Mouse (Mus musculus) urinary bladder, adult 18-20 months (tissue): ENCODE results near the gene Irak2.
"Not testable (repeated sequence)": the region's sequence is repeated elsewhere in the genome, so short reads cannot be mapped to it uniquely, and the experiment has no call there.

Experiments
- DNase-seq, 2 experiments: peaks; one replicate each; pipeline ENCODE4 v3.0.0; 2022; ENCODE audit warnings: low spot score in 2 of 2, mixed read lengths in 2 of 2

Irak2 gene

GRCm38 (mm10) chr6:113667611-113668122 is 29.4 kb downstream of the Irak2 start:
- no peak for DNase-seq

- DNase-seq: no peak
Measured at GRCm38 (mm10) chr6:113668287-113669154, 30.3 kb downstream of the Irak2 start.

GRCm38 (mm10) chr6:113669821-113670220 is 31.6 kb downstream of the Irak2 start:
- no peak for DNase-seq

GRCm38 (mm10) chr6:113672029-113672428 is 33.8 kb downstream of the Irak2 start:
- not testable (repeated sequence) for DNase-seq

- DNase-seq: no peak
Measured at GRCm38 (mm10) chr6:113672989-113673388, 34.7 kb downstream of the Irak2 start.

- peak; percentile 24 to 58 for DNase-seq
Measured at GRCm38 (mm10) chr6:113675234-113675633, 37.0 kb downstream of the Irak2 start.

- no peak for DNase-seq
Measured at GRCm38 (mm10) chr6:113675991-113676390, 37.7 kb downstream of the Irak2 start.

- no peak for DNase-seq
Measured at GRCm38 (mm10) chr6:113677070-113677734, 38.9 kb downstream of the Irak2 start.

GRCm38 (mm10) chr6:113678246-113679012 is 40.2 kb downstream of the Irak2 start:
- no peak for DNase-seq

- no peak for DNase-seq
Measured at GRCm38 (mm10) chr6:113679993-113680566, 41.8 kb downstream of the Irak2 start.

- DNase-seq: peak; percentile 74 to 77
Measured at GRCm38 (mm10) chr6:113681271-113681670, 43.0 kb downstream of the Irak2 start.

GRCm38 (mm10) chr6:113683081-113683825 is 45.0 kb downstream of the Irak2 start:
- no peak for DNase-seq

- peak; percentile 24 to 49 for DNase-seq
Measured at GRCm38 (mm10) chr6:113686551-113687125, 48.4 kb downstream of the Irak2 start.

- peak in 1 of 2 experiments; percentile 38 for DNase-seq
Measured at GRCm38 (mm10) chr6:113690008-113690399, 51.7 kb downstream of the Irak2 start.

GRCm38 (mm10) chr6:113690400-113691083 is 52.3 kb downstream of the Irak2 start:
- peak; percentile 68 to 75 for DNase-seq

GRCm38 (mm10) chr6:113691084-113691462 is 52.8 kb downstream of the Irak2 start:
- no peak for DNase-seq

- DNase-seq: no peak
Measured at GRCm38 (mm10) chr6:113692661-113693133, 54.4 kb downstream of the Irak2 start.

GRCm38 (mm10) chr6:113693377-113693776 is 55.1 kb downstream of the Irak2 start:
- DNase-seq: no peak

- DNase-seq: no peak
Measured at GRCm38 (mm10) chr6:113695203-113695602, 56.9 kb downstream of the Irak2 start.
